Mouse (Mus musculus) limb, embryonic 10.5 days (tissue): ENCODE results near the gene Axdnd1. TPM values are rescaled to one million over a fixed set of nuclear protein-coding genes. Genes with fewer than 3 reads are reported as not detected.
"Not testable (repeated sequence)": the region's sequence is repeated elsewhere in the genome, so short reads cannot be mapped to it uniquely, and the experiment has no call there.

Experiments used
- DNase-seq: peaks from one replicate; pipeline ENCODE4 v3.0.0-alpha.2; 2017; ENCODE audit warnings: low spot score
- H3K27ac ChIP-seq: fragments of 300-500 bp; sonication (generic); 2 replicates; pipeline ENCODE4 v1.5.1; 2016; ENCODE audit warnings: mild to moderate bottlenecking
- H3K27me3 ChIP-seq: fragments of 300-500 bp; sonication (generic); 2 replicates; pipeline ENCODE4 v1.6.1; 2016; ENCODE audit warnings: low read depth, mild to moderate bottlenecking; ENCODE audit not compliant: poor library complexity, severe bottlenecking
- H3K36me3 ChIP-seq: fragments of 300-500 bp; sonication (generic); 2 replicates; pipeline ENCODE4 v1.6.1; 2016; ENCODE audit warnings: mild to moderate bottlenecking, moderate library complexity
- H3K4me1 ChIP-seq: fragments of 300-500 bp; sonication (generic); 2 replicates; pipeline ENCODE4 v1.6.1; 2016
- H3K4me3 ChIP-seq: fragments of 300-500 bp; sonication (generic); 2 replicates; pipeline ENCODE4 v1.5.1; 2016; ENCODE audit warnings: mild to moderate bottlenecking, moderate library complexity
- H3K9me3 ChIP-seq: fragments of 300-500 bp; sonication (generic); replicated peaks from 2 replicates; pipeline ENCODE4 v1.6.1; 2016; ENCODE audit warnings: mild to moderate bottlenecking
- WGBS: fragments of 180-500 bp; shearing (Covaris S2); methylation state at CpG from one replicate; pipeline ENCODE4 v1.1.7; 2016; 5-methylcytosine and 5-hydroxymethylcytosine counted together
- polyA plus RNA-seq: library from polyadenylated mRNA; unstranded; fragments of >200 nt; fragmentation: Nextera tagmentation; extraction: Ambion mirVana; gene quantifications from 2 replicates; pipeline ENCODE4 v1.2.1, GENCODE M21; 2016

Axdnd1 gene
- polyA plus RNA-seq, 1 experiment from 2014 or later = 0.05 TPM

DNA sequence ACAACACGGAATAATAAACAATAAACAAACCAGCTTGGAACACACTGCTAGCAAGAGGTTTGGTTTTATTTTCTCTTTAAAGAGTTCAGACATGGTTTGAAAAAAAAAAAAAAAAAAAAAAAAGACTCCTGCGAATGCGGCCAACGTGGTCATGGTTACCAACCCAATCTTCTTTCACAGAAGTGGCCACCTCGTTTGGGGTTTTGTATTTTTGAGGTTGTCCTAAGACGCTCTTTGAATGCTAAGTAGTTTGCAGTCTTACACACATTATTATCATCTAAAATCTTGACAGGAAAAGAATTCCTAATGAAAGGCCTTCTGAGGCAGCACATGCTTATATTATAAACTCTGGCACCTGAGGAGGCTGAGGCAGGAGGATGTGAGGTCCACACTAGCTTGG, 7.5 kb upstream of the Axdnd1 start:
- no peak overlapping the region for H3K27ac ChIP-seq
- no peaks in the 10 kb centered on the region for H3K9me3 ChIP-seq
- no peak overlapping the region for H3K4me3 ChIP-seq
- no peak for DNase-seq
- WGBS = 93% methylated on average over 6 of the region's 6 CpGs
- H3K36me3 ChIP-seq = peaks cover 50% of the 10 kb centered on the region
- no peaks in the 10 kb centered on the region for H3K27me3 ChIP-seq
- no peaks in the 10 kb centered on the region; the same call in 1 of the 2 replicates for H3K4me1 ChIP-seq

DNA sequence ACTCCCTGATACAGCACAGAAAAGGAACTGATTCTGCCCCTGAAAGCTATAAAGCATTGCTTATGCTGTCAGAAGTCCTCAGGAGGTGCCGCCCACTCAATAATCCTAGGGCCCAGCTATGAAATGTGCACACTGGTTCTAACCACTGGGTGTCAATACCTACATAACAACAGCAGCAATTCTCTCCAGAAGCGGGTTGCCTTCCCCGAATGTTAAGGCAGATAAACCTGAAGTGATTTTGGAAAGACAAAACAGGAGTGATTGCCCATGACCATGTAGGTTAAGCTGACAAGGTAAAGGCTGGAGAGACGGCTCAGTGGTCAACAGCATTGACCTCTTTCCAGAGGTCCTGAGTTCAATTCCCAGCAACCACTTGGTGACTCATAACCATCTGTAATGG, 4.8 kb upstream of the Axdnd1 start:
- Histone ChIP-seq H3K27ac (no peak overlapping the region), H3K9me3 (no peaks in the 10 kb centered on the region), H3K4me1 (peaks cover 5% of the 10 kb centered on the region; the same call in 1 of the 2 replicates), H3K27me3 (no peaks in the 10 kb centered on the region), H3K4me3 (no peak overlapping the region), H3K36me3 (peaks cover 24% of the 10 kb centered on the region)
- no peak for DNase-seq
- WGBS = 91% methylated on average over 4 of the region's 4 CpGs

DNA sequence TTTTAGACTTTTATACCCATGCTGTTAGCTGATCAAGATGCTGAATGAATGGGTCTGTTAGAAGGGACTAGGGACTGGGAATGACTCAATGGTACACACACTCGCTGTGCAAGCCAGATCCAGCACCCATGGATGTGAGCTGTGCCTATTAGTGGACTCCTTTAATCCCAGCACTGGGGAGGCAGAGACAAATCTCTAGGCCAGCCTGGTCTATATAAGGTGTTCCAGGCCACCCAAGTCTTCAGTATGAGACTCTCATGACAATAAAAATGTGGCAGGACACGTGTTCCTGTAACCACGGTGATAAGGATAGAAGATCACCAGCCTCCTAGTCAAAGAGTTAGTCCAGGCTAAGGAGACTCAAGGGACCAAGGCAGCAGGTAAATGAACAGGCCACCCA, 3.1 kb upstream of the Axdnd1 start:
- Histone ChIP-seq H3K4me1 (peaks cover 5% of the 10 kb centered on the region; the same call in 1 of the 2 replicates), H3K27me3 (no peaks in the 10 kb centered on the region), H3K36me3 (peaks cover 8% of the 10 kb centered on the region), H3K9me3 (no peaks in the 10 kb centered on the region), H3K4me3 (no peak overlapping the region), H3K27ac (no peak overlapping the region)
- no peak for DNase-seq
- 89% methylated on average over 3 of the region's 3 CpGs for WGBS

DNA sequence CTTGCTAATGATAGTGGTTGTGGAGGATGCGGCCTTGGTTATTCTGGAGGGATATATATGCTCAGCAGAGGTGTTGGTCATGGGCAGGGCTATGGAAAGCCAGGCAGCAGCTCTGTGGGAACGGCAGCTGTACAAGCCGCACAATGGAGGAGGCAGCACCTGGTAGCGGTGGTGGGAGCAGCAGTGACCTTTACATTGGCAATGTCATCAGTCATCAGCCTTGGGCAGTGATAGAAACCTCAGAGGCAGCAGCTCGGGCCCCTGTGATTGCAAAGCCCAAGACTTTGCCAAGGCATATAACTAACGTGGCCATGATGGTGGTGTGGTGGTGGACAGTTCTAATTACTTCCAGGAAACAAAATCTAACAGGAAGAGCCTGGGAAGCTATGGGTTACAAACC, 2.5 kb upstream of the Axdnd1 start:
- Histone ChIP-seq H3K36me3 (0 out of 2 replicates have a peak, but pooled peaks cover 2% of the 10 kb centered on the region), H3K4me1 (peaks cover 5% of the 10 kb centered on the region; the same call in 1 of the 2 replicates), H3K27ac (no peak overlapping the region), H3K9me3 (no peaks in the 10 kb centered on the region), H3K27me3 (no peaks in the 10 kb centered on the region), H3K4me3 (no peak overlapping the region)
- WGBS = 90% methylated on average over 6 of the region's 6 CpGs
- DNase-seq = no peak

DNA sequence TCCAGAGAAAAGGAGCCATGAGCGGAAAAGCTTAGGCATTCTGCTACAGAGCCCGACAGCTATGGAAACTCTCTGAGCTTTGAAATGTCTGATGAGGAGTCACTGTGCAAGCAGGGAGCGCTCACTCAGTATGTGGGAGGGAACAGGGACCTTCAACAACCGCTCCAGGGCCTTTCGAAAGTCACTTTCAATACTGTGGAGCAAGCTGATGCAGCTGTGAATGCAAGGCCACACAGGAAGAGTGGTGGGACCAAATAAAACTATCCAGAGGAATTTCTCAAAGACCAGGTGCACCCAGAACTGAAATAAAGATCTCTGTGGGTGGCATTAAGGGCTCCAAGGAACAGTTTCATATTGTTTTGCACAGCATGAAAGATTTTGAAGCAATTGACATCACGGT, 1.9 kb upstream of the Axdnd1 start:
- H3K9me3 ChIP-seq = no peaks in the 10 kb centered on the region
- no peaks in the 10 kb centered on the region for H3K27me3 ChIP-seq
- 81% methylated on average over 6 of the region's 6 CpGs for WGBS
- 0 out of 2 replicates have a peak, but pooled peaks cover 2% of the 10 kb centered on the region for H3K36me3 ChIP-seq
- no peak overlapping the region for H3K27ac ChIP-seq
- DNase-seq = no peak
- peaks cover 5% of the 10 kb centered on the region; the same call in 1 of the 2 replicates for H3K4me1 ChIP-seq
- H3K4me3 ChIP-seq = no peak overlapping the region

DNA sequence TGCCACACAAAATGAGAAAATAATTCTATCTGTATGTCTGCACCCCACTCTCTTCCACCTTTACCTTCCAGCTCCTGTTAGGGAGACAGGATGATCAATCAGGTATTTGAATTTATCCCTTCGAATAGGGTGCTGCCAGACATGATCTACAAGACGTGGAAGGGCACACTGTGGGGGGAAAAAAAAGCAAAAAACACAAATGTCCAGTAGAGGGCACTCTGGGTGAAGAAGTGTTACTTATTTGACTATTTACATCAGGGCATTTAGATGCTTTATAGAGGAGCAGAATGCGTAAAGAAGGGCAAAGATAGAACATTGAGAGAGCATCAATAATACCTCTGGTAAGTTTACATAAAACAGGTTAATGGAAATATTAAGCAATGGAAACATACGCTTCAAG, 2.8 kb downstream of the Axdnd1 start:
- Histone ChIP-seq H3K27me3 (no peaks in the 10 kb centered on the region), H3K9me3 (no peaks in the 10 kb centered on the region), H3K4me1 (peaks cover 5% of the 10 kb centered on the region; the same call in 1 of the 2 replicates), H3K36me3 (no peaks in the 10 kb centered on the region), H3K4me3 (no peak overlapping the region), H3K27ac (no peak overlapping the region)
- WGBS = 70% methylated on average over 4 of the region's 4 CpGs
- no peak for DNase-seq

DNA sequence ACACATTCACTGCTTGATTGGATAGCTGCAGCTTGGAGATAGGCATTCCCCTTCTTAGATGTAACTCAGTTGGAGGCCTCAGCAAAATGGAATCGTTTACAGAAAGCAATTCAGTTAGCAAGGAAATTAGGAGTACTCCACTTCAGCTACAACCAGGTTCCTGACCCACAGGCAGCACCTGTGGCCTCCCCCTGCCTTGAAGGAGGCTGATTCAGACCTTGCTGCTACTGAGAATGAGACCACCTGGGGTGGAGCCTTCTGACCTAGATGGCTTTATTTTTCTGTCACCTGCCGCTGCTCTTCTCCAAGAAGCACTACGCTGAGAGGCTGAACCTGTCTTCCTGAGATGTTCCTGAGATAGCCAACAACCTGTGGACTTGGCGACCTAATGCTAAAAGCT, 12.4 kb downstream of the Axdnd1 start:
- DNase-seq = no peak
- H3K4me3 ChIP-seq = no peak overlapping the region
- H3K27me3 ChIP-seq = no peaks in the 10 kb centered on the region
- peaks cover 2% of the 10 kb centered on the region; the same call in 1 of the 2 replicates for H3K4me1 ChIP-seq
- H3K27ac ChIP-seq = no peak overlapping the region
- H3K9me3 ChIP-seq = no peaks in the 10 kb centered on the region
- 71% methylated on average over 4 of the region's 4 CpGs for WGBS
- no peaks in the 10 kb centered on the region for H3K36me3 ChIP-seq

DNA sequence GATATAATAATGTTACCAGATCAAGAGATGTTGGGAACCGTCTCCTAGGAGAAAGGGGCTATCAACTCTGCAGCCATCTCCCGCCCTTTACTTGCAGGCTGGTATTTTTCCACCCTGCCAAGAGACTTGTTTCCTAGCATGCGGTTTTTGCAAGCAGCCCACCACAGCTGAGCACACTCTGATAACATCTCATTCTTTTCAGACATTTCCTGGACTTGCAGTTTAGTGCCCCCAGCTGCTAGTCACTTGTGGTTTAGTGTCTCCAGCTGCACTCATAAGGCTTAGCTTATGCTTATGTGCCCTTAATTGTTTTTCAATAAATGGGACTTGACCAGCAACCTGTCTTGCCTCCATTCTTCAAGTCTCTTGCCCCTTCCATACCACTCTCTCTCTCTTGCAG, 13.0 kb downstream of the Axdnd1 start:
- peaks cover 2% of the 10 kb centered on the region; the same call in 1 of the 2 replicates for H3K4me1 ChIP-seq
- no peaks in the 10 kb centered on the region for H3K9me3 ChIP-seq
- no peak for DNase-seq
- H3K36me3 ChIP-seq = no peaks in the 10 kb centered on the region
- no peak overlapping the region for H3K4me3 ChIP-seq
- 73% methylated on average over 3 of the region's 3 CpGs for WGBS
- H3K27ac ChIP-seq = no peak overlapping the region
- H3K27me3 ChIP-seq = no peaks in the 10 kb centered on the region

DNA sequence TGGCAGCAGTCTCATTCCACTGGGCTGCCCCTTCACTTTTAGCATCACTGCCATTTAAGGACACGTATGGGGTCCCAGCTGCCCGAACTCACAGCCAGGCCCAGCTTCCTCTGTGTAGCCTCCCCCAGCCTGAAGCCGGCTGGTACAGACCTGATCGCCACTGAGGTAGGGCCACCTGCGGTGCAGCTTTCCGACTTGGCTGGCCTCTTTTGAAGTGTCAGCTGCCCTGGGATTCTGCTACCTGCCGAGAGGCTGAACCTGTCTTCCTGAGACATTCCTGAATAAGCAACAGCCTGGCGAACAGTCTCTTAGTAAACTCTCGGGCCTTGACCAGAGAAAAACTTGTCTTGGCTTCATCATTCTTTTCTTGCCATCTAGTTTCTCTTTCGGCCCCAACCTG, 17.7 kb downstream of the Axdnd1 start:
- Histone ChIP-seq H3K27ac (no peak overlapping the region), H3K4me1 (peaks cover 2% of the 10 kb centered on the region; the same call in 1 of the 2 replicates), H3K9me3 (no peaks in the 10 kb centered on the region), H3K27me3 (no peaks in the 10 kb centered on the region), H3K4me3 (no peak overlapping the region), H3K36me3 (no peaks in the 10 kb centered on the region)
- no peak for DNase-seq
- 47% methylated on average over 10 of the region's 10 CpGs for WGBS

DNA sequence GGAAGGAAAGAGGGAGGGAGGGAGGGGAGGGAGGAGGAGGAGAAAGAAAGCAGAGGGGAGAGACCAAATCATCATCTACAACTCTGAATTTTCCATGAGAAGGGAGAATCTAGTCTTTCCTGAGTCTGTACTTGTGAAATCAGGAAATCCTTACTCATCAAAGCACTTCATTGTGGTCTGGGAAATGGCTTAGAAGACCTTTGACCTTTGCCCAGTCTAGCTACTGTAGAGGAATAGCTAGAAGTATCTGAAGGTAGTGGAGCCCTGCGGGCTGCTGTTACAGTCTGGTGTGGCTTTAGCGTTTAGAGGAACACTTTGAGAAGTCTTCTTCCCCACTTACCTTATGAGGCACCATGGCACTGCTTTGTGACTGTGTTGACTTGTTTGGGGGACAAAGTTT, 18.5 kb downstream of the Axdnd1 start:
- DNase-seq = no peak
- no peaks in the 10 kb centered on the region for H3K4me1 ChIP-seq
- H3K27me3 ChIP-seq = no peaks in the 10 kb centered on the region
- H3K9me3 ChIP-seq = no peaks in the 10 kb centered on the region
- 56% methylated on average over 2 of the region's 2 CpGs for WGBS
- no peaks in the 10 kb centered on the region for H3K36me3 ChIP-seq
- no peak overlapping the region for H3K27ac ChIP-seq
- no peak overlapping the region for H3K4me3 ChIP-seq

DNA sequence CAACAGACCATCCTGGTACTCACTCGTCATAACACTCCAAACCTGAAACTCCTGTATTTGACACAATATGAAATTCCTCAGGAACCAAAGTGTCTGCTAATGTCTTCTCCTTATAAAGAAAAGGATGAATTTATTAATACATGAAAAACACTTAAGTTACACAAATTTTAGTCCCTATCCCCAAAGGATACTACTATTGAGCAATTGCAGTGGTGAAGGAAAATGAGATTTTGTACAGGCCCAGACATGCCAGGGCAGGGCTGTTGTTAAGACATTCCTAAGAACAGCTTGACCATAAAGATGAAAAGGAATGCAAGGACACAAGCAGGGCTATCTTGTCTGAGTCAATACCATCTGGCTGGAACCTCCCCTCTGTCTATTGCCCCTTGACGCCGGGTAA, 20.8 kb downstream of the Axdnd1 start:
- WGBS = 81% methylated on average over 3 of the region's 3 CpGs
- not testable (repeated sequence) for H3K36me3 ChIP-seq, H3K4me3 ChIP-seq, H3K9me3 ChIP-seq, H3K27ac ChIP-seq, H3K27me3 ChIP-seq, H3K4me1 ChIP-seq, DNase-seq

DNA sequence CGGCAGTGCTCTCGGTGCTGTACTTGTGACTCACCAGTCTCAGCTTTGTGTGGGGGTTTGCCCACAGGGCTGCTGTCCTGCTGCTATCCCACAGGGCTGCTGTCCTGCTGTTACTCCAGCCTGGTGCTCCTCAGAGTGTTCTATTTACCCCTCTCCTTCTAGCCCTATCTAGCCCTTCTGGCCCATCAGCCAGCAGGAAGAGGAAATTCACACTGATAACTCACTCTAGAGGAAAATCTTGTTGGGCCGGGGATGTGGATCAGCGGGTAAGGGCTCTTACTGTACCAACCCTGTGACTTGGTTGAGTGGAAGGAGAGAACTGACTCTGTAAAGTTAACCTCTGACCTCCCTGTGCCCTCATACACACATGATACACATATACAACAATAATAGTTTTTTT, 27.8 kb downstream of the Axdnd1 start:
- no peaks in the 10 kb centered on the region for H3K4me1 ChIP-seq
- 87% methylated on average over 4 of the region's 4 CpGs for WGBS
- H3K36me3 ChIP-seq = no peaks in the 10 kb centered on the region
- H3K27ac ChIP-seq = no peak overlapping the region
- no peak overlapping the region for H3K4me3 ChIP-seq
- DNase-seq = no peak
- no peaks in the 10 kb centered on the region for H3K9me3 ChIP-seq
- no peaks in the 10 kb centered on the region for H3K27me3 ChIP-seq

DNA sequence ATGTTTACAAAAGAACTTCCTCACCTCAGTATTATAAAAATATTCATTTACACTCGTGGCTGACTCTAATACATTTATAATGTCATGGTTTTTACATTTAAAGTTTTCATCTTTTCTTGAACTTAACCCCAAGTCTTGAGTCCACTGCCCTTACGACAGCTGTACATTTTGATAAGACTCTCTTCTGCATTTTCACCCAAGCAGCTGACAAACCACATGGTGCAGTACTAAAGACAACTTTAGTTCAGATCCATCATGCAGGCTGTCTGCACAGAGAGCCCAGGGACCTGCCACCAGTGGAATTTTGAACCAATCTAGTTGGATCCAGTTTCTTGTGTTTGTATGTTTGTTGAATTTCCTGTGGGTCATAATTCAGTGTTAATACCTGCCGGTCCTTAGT, 34.1 kb downstream of the Axdnd1 start:
- Histone ChIP-seq H3K4me1 (no peaks in the 10 kb centered on the region), H3K9me3 (no peaks in the 10 kb centered on the region), H3K4me3 (no peak overlapping the region), H3K27ac (no peak overlapping the region), H3K27me3 (no peaks in the 10 kb centered on the region), H3K36me3 (no peaks in the 10 kb centered on the region)
- no peak for DNase-seq
- 78% methylated on average over 3 of the region's 3 CpGs for WGBS

DNA sequence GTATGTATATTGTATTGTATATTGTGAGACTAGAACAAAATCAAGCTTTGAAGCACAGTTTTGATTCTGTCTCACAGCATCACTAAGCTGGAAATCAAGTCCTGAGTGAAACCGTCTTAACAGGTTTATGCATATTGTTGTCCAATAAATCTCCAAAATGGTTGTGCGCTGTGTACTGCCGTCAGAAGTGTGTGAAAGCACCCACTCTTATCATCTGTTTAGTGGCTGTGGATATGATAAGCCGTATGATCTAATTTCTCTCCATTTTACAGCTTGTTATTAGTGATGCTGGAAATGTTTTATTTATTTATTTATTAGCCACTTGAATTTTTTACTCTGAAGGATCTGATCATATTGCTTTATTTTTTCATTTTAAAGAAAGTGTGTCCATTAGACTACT, 34.7 kb downstream of the Axdnd1 start:
- Histone ChIP-seq H3K27me3 (no peaks in the 10 kb centered on the region), H3K4me1 (no peaks in the 10 kb centered on the region)
- whole genome bisulfite sequencing = 94% methylated on average over 4 of the region's 4 CpGs

More for the DNA sequence above, 34.7 kb downstream of the Axdnd1 start:
- Histone ChIP-seq H3K9me3 (no peaks in the 10 kb centered on the region), H3K4me3 (no peak overlapping the region), H3K27ac (no peak overlapping the region), H3K36me3 (no peaks in the 10 kb centered on the region)
- no peak for DNase-seq
